26 mouse cellular contexts compared by ENCODE assay signal in the genomic region with DNA sequence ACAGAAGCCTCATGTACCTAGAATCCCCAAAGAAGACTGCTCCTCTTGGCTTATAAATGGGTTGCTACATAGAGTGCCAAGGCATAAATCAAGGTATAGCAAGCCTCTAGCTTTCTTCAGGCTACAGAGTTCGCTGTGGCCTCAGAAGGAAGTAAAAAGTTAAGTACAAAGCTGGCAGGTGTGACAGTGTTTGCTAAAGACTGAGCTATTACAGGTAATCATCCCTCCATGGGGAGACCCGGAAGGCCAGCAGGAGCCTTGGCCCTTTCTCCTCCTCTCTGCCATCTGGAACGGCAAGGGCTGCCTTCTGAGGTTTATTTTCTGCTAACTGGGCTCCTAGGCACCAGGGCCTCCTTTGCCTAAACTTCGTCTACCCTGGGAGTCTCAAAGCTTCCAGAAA. TPM values are rescaled to one million over a fixed set of nuclear protein-coding genes. Genes with fewer than 3 reads are reported as not detected.
DNase-seq lines count a peak whose midpoint lies in the region; ATAC-seq and TF ChIP-seq lines count a peak whose summit lies in the region.
"Had no signal": no experiment of that assay in that cellular context is flagged by ENCODE, and none has a peak within 500 bp of the region (broad histone marks: within the 10 kb centered on the region; RNA-seq: fewer than 3 reads in every experiment).

No protein-coding gene starts in this region.

- no peak overlapping the region for H3K4me2 ChIP-seq in intestine, postnatal 0 days (replicated peaks; ENCODE audit: low read depth)
- no peak overlapping the region for H3K4me2 ChIP-seq in midbrain, embryonic 15.5 days
- H3K4me2 ChIP-seq: forebrain, embryonic 15.5 days; heart, embryonic 12.5 days; hindbrain, embryonic 15.5 days; limb, embryonic 15.5 days; liver, embryonic 13.5 days; midbrain, embryonic 12.5 days had no signal

- H3K36me3 ChIP-seq in intestine, postnatal 0 days (ENCODE audit: control insufficient read depth, insufficient read depth), result no peaks in the 10 kb centered on the region
- H3K36me3 ChIP-seq in thymus, adult 2 months (ENCODE audit: control insufficient read depth, insufficient read depth, low read length), result no peaks in the 10 kb centered on the region
- no peaks in the 10 kb centered on the region for H3K36me3 ChIP-seq in midbrain, embryonic 15.5 days (replicated peaks)
- H3K36me3 ChIP-seq: forebrain, embryonic 15.5 days; heart, embryonic 12.5 days; hindbrain, embryonic 15.5 days; limb, embryonic 10.5 days; limb, embryonic 15.5 days; liver, embryonic 13.5 days; midbrain, embryonic 12.5 days had no signal

- no peak overlapping the region; the same call in 1 of the 2 replicates for H3K9ac ChIP-seq in intestine, postnatal 0 days (ENCODE audit: low read depth, low read length)
- H3K9ac ChIP-seq in midbrain, embryonic 15.5 days, result no peak overlapping the region
- H3K9ac ChIP-seq: forebrain, embryonic 15.5 days; heart, embryonic 12.5 days; hindbrain, embryonic 15.5 days; limb, embryonic 15.5 days; liver, embryonic 13.5 days; midbrain, embryonic 12.5 days had no signal

- H3K27ac ChIP-seq in intestine, postnatal 0 days (ENCODE audit: low read depth, low read length), result peak overlapping the region; percentile 57
- H3K27ac ChIP-seq in thymus, adult 2 months (ENCODE audit: control insufficient read depth, insufficient read depth, low read length), result no peak overlapping the region
- H3K27ac ChIP-seq in midbrain, embryonic 15.5 days, result no peak overlapping the region
- H3K27ac ChIP-seq: forebrain, embryonic 15.5 days; hindbrain, embryonic 15.5 days; limb, embryonic 10.5 days; limb, embryonic 15.5 days; liver, embryonic 13.5 days; midbrain, embryonic 12.5 days had no signal

- ATAC-seq in intestine, postnatal 0 days, result peak; percentile 46
- ATAC-seq in midbrain, embryonic 15.5 days (replicated peaks), result no peak
- ATAC-seq: forebrain, embryonic 15.5 days; lung, postnatal 0 days; Patski had no signal

- TF ChIP-seq POLR2A in thymus, adult 2 months (IDR thresholded peaks at IDR 0.05; ENCODE audit: control insufficient read depth, extremely low read depth, insufficient read depth, low read length, poor library complexity), result no peak

- no peak overlapping the region for H3K4me3 ChIP-seq in intestine, postnatal 0 days (ENCODE audit: low read depth, low read length)
- no peak overlapping the region for H3K4me3 ChIP-seq in thymus, adult 2 months (ENCODE audit: control insufficient read depth, insufficient read depth, low read length)
- no peak overlapping the region for H3K4me3 ChIP-seq in midbrain, embryonic 15.5 days
- H3K4me3 ChIP-seq: forebrain, embryonic 15.5 days; heart, embryonic 12.5 days; hindbrain, embryonic 15.5 days; limb, embryonic 10.5 days; limb, embryonic 15.5 days; liver, embryonic 13.5 days; megakaryocyte, embryonic 14.5 days; midbrain, embryonic 12.5 days had no signal

- TF ChIP-seq CTCF in intestine, postnatal 0 days (IDR thresholded peaks at IDR 0.05; ENCODE audit: low read depth), result no peak
- no peak for TF ChIP-seq CTCF in thymus, adult 2 months (IDR thresholded peaks at IDR 0.05; ENCODE audit: borderline replicate concordance, control insufficient read depth, extremely low read depth, insufficient read depth, low read length, poor library complexity)

- DNase-seq in cerebellum, adult 18-20 months, result peak; percentile 17 to 23
- no peak for DNase-seq in cerebellum, adult 8-10 months
- DNase-seq in cerebellum, postnatal 25 days, result peak; percentile 52 to 61
- no peak for DNase-seq in heart, postnatal 4 days
- DNase-seq in thymus, adult 2 months, result no peak
- DNase-seq: adrenal gland, postnatal 10 days; gastrocnemius, postnatal 36 days; heart, adult 18-20 months; kidney, adult 9 months; kidney, postnatal 10 days; layer of hippocampus, postnatal 36 days; liver, embryonic 13.5 days; lung, adult 18-20 months; lung, postnatal 4 days; thymus, postnatal 25 days had no signal

- H3K4me1 ChIP-seq in intestine, postnatal 0 days (replicated peaks; ENCODE audit: control insufficient read depth, insufficient read depth, low read length), result peaks cover 10% of the 10 kb centered on the region; the same call in 1 of the 2 replicates
- H3K4me1 ChIP-seq in thymus, adult 2 months (replicated peaks; ENCODE audit: control insufficient read depth, insufficient read depth, low read length), result no peaks in the 10 kb centered on the region; the same call in 1 of the 2 replicates
- peaks cover 7% of the 10 kb centered on the region; the same call in 1 of the 2 replicates for H3K4me1 ChIP-seq in midbrain, embryonic 15.5 days
- H3K4me1 ChIP-seq: forebrain, embryonic 15.5 days had no signal

- 41% methylated on average over 4 of the region's 4 CpGs for WGBS in intestine, postnatal 0 days
- WGBS in thymus, adult 2 months, result 95% methylated on average over 4 of the region's 4 CpGs
- WGBS in midbrain, embryonic 15.5 days, result 77% methylated on average over 4 of the region's 4 CpGs

- H3K9me3 ChIP-seq in intestine, postnatal 0 days (ENCODE audit: control insufficient read depth), result no peaks in the 10 kb centered on the region
- no peaks in the 10 kb centered on the region for H3K9me3 ChIP-seq in midbrain, embryonic 15.5 days
- H3K9me3 ChIP-seq: forebrain, embryonic 15.5 days; heart, embryonic 12.5 days; hindbrain, embryonic 15.5 days; limb, embryonic 10.5 days; limb, embryonic 15.5 days; liver, embryonic 13.5 days; megakaryocyte, embryonic 14.5 days; midbrain, embryonic 12.5 days had no signal

- H3K27me3 ChIP-seq in intestine, postnatal 0 days (replicated peaks; ENCODE audit: control insufficient read depth, insufficient read depth, low read length), result no peaks in the 10 kb centered on the region
- no peaks in the 10 kb centered on the region for H3K27me3 ChIP-seq in thymus, adult 2 months (ENCODE audit: control insufficient read depth, insufficient read depth, low read length)
- 0 out of 2 replicates have a peak, but pooled peaks cover 3% of the 10 kb centered on the region for H3K27me3 ChIP-seq in midbrain, embryonic 15.5 days (replicated peaks)
- H3K27me3 ChIP-seq: forebrain, embryonic 15.5 days; heart, embryonic 12.5 days; hindbrain, embryonic 15.5 days; limb, embryonic 15.5 days; megakaryocyte, embryonic 14.5 days; Patski had no signal

RNA-seq across cellular contexts. Expression of gene Asah2, which starts 3.8 kb away (rescaled TPM):
- polyA plus RNA-seq in intestine, postnatal 0 days (2015; fragmentation: Nextera tagmentation; extraction: Ambion mirVana), result 22.8 and 27.7 TPM in 2 replicates
- total RNA-seq in heart, postnatal 4 days (2021), result 10 to 100 TPM; 15.6 to 20.6 TPM
- polyA plus RNA-seq in thymus, adult 2 months (2012; rRNA removed), result 4.1 and 4.3 TPM in 2 replicates
- 0.47 and 0.54 TPM in 2 replicates for polyA plus RNA-seq in midbrain, embryonic 15.5 days (2015; fragmentation: Nextera tagmentation; extraction: Ambion mirVana)

Comparison
In these comparisons a context has a peak if more than half of its experiments do, and no peak if none do; other contexts are left out.
1. DNase-seq: peak in cerebellum, adult 18-20 months (2 of 2) and cerebellum, postnatal 25 days (2 of 2); none in cerebellum, adult 8-10 months (single experiment), heart, postnatal 4 days (single experiment) and thymus, adult 2 months (single experiment).